In the genomic region with DNA sequence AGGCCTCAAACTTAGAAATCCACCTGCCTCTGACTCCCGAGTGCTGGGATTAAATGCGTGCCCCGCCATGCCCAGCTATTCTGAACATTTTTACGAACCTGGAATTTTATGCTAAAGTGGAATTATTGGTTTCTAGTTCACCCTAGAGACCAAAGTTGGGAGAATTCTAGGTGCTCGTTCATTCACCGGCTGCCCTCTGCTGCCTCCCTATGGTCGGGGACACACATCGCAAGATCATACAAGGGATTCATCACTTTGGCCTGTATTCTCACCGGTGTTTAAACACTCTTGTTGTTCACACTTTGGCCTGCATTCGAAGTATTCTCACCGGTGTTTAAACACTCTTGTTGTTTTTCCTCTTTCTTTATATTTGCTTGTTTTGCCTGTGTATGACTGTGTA, we compare ENCODE assay signal across 9 mouse cellular contexts. TPM values are rescaled to one million over a fixed set of nuclear protein-coding genes. Genes with fewer than 3 reads are reported as not detected.
DNase-seq lines count a peak whose midpoint lies in the region; ATAC-seq and TF ChIP-seq lines count a peak whose summit lies in the region.
"Had no signal": no experiment of that assay in that cellular context is flagged by ENCODE, and none has a peak within 500 bp of the region (broad histone marks: within the 10 kb centered on the region; RNA-seq: fewer than 3 reads in every experiment).

No protein-coding gene starts in this region.

- no peaks in the 10 kb centered on the region for H3K27me3 ChIP-seq in forebrain, postnatal 0 days (ENCODE audit: insufficient read depth, low read length)
- H3K27me3 ChIP-seq in small intestine, adult 2 months (ENCODE audit: control insufficient read depth, insufficient read depth, low read length), result no peaks in the 10 kb centered on the region

- TF ChIP-seq POLR2A in small intestine, adult 2 months (IDR thresholded peaks at IDR 0.05; ENCODE audit: low read depth, low read length), result no peak

- H3K9ac ChIP-seq in forebrain, postnatal 0 days, result no peak overlapping the region

- H3K4me1 ChIP-seq in forebrain, postnatal 0 days (ENCODE audit: insufficient read depth), result peaks cover 7% of the 10 kb centered on the region; the same call in 1 of the 2 replicates
- H3K4me1 ChIP-seq in small intestine, adult 2 months (ENCODE audit: control insufficient read depth, insufficient read depth, insufficient read length, low read length), result peaks cover 5% of the 10 kb centered on the region; the same call in 1 of the 2 replicates

- WGBS in forebrain, postnatal 0 days, result 12% methylated on average over 11 of the region's 11 CpGs
- WGBS in small intestine, adult 2 months, result 2% methylated on average over 11 of the region's 11 CpGs

- H3K9me3 ChIP-seq in forebrain, postnatal 0 days (ENCODE audit: low read length), result no peaks in the 10 kb centered on the region

- ATAC-seq in cerebellum, adult (ENCODE audit: insufficient number of reproducible peaks, low FRiP score, low TSS enrichment), result no peak
- no peak for ATAC-seq in forebrain, postnatal 0 days
- ATAC-seq: Patski had no signal

- TF ChIP-seq CTCF in forebrain, postnatal 0 days (IDR thresholded peaks at IDR 0.05; ENCODE audit: low read depth), result peak; percentile 88
- TF ChIP-seq CTCF in small intestine, adult 2 months (IDR thresholded peaks at IDR 0.05; ENCODE audit: extremely low read depth, insufficient read length, insufficient replicate concordance, low read depth, low read length), result peak; percentile 89; the same call in 1 of the 2 replicates

- H3K4me2 ChIP-seq in forebrain, postnatal 0 days (ENCODE audit: low read depth), result no peak overlapping the region

- no peak overlapping the region; the same call in 1 of the 2 replicates for H3K27ac ChIP-seq in forebrain, postnatal 0 days (ENCODE audit: low read depth, low read length)
- H3K27ac ChIP-seq in small intestine, adult 2 months (ENCODE audit: insufficient read depth, low read depth, low read length), result no peak overlapping the region

- no peaks in the 10 kb centered on the region for H3K36me3 ChIP-seq in forebrain, postnatal 0 days (ENCODE audit: insufficient read depth)
- H3K36me3 ChIP-seq in small intestine, adult 2 months (ENCODE audit: control insufficient read depth, insufficient read depth, low read length), result no peaks in the 10 kb centered on the region

- H3K4me3 ChIP-seq in forebrain, postnatal 0 days (ENCODE audit: low read depth, low read length), result no peak overlapping the region
- H3K4me3 ChIP-seq in small intestine, adult 2 months (ENCODE audit: low read depth, low read length), result no peak overlapping the region

- peak; percentile 58 for DNase-seq in cerebellum, adult 11 months
- peak; percentile 75 for DNase-seq in A20 (ENCODE audit: low read depth, low spot score)
- DNase-seq in brain, adult 2 months (ENCODE audit: low read depth, low spot score), result peak; percentile 85
- DNase-seq in forebrain, postnatal 0 days, result peak; percentile 81
- DNase-seq in kidney, postnatal 4 days, result peak; percentile 83 to 85
- peak; percentile 77 to 85 for DNase-seq in lung, postnatal 4 days

RNA-seq across cellular contexts. Expression of a gene that starts 3.0 kb away (rescaled TPM):
- total RNA-seq in forebrain, postnatal 0 days (2014; rRNA removed), result 11.5 and 11.9 TPM in 2 replicates
- polyA plus RNA-seq in forebrain, postnatal 0 days (2015; fragmentation: Nextera tagmentation; extraction: Ambion mirVana), result 7.4 and 11.5 TPM in 2 replicates
- 50.3 and 112 TPM in 2 replicates for polyA plus RNA-seq in small intestine, adult 2 months (2012; rRNA removed)

RNA-seq across cellular contexts. Expression of a gene that starts 3.1 kb away (rescaled TPM):
- 35.2 and 49.1 TPM in 2 replicates for total RNA-seq in forebrain, postnatal 0 days (2014; rRNA removed)
- polyA plus RNA-seq in forebrain, postnatal 0 days (2015; fragmentation: Nextera tagmentation; extraction: Ambion mirVana), result 21.4 and 23.3 TPM in 2 replicates
- polyA plus RNA-seq in small intestine, adult 2 months (2012; rRNA removed), result 43.4 and 82.0 TPM in 2 replicates

RNA-seq across cellular contexts. Expression of a gene that starts 30.1 kb away (rescaled TPM):
- 0.24 and 0.85 TPM in 2 replicates for total RNA-seq in forebrain, postnatal 0 days (2014; rRNA removed)
- polyA plus RNA-seq in forebrain, postnatal 0 days (2015; fragmentation: Nextera tagmentation; extraction: Ambion mirVana), result 0.12 and 0.50 TPM in 2 replicates
- 0.66 TPM in 1 of 2 replicates, not detected in the other for polyA plus RNA-seq in small intestine, adult 2 months (2012; rRNA removed)
- polyA plus RNA-seq: Patski had no signal

RNA-seq across cellular contexts. Expression of a gene that starts 54.0 kb away (rescaled TPM):
- total RNA-seq in forebrain, postnatal 0 days (2014; rRNA removed), result 0.10 and 0.15 TPM in 2 replicates
- polyA plus RNA-seq in forebrain, postnatal 0 days (2015; fragmentation: Nextera tagmentation; extraction: Ambion mirVana), result 0.09 TPM in 1 of 2 replicates, not detected in the other
- polyA plus RNA-seq in small intestine, adult 2 months (2012; rRNA removed), result 0.14 and 2.8 TPM in 2 replicates
- polyA plus RNA-seq: Patski had no signal
